Mouse (Mus musculus): ENCODE data around the gene Ascc1.

Ascc1 gene

DNA sequence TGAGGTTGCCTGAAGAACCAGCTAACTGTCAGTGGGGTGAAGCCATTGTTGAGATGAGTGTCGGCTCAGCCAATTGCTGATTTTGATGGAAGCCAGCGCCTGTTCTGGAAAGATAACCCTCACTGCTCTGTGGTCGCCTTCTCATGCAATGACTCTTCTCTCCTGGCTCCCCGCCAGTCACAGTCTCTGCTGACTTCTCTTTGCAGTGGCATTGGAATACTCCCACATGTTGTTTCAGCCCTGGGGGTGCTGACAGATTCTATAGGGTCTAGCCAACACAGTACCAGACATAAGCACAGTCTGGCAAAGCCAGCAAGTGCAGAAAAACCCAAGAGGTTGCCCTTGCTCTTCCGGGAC is 75.9 kb downstream of the Ascc1 start:
- DNase-seq (ENCODE audit: low read depth), result no peak

DNA sequence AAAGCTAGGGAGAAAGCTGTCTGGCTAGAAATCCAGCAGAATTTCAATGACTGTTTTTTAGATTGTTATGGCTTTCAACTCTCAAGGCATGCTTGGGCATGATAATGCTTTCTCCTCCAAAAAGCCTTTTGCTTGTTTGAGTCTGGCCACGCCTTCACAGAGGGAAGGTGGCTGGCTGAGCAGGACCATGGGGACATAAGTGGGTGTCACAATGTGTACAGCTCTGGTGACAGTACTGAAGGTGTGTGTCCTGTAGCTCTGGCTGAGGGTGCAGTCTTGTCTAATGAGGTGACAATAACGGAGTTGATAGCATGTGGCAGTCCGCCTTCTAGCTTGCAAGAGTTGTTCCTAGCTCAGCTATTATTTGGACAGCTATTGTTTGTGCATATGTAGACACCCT is 77.6 kb downstream of the Ascc1 start:
- no peak for DNase-seq (ENCODE audit: low read depth)

DNA sequence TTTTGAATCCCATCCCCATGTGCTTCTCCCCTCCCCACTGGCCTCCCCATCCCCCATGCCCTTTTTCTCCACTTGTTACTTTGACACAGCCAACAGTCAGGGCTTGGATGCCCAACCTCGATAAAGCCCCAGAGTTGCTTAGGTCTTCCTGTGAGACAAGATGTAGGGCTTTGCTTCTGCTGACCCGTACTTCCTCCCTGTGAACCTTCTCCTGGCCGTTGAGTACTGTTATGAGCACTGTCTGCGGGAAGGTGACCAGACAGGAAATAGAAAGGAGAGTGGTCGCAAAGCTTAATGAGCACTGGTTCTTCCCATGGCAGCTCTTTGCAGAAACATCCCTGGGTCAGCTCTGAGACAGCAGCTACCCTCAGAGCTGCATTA is 78.0 kb downstream of the Ascc1 start:
- DNase-seq (ENCODE audit: low read depth), result peak; percentile 67

DNA sequence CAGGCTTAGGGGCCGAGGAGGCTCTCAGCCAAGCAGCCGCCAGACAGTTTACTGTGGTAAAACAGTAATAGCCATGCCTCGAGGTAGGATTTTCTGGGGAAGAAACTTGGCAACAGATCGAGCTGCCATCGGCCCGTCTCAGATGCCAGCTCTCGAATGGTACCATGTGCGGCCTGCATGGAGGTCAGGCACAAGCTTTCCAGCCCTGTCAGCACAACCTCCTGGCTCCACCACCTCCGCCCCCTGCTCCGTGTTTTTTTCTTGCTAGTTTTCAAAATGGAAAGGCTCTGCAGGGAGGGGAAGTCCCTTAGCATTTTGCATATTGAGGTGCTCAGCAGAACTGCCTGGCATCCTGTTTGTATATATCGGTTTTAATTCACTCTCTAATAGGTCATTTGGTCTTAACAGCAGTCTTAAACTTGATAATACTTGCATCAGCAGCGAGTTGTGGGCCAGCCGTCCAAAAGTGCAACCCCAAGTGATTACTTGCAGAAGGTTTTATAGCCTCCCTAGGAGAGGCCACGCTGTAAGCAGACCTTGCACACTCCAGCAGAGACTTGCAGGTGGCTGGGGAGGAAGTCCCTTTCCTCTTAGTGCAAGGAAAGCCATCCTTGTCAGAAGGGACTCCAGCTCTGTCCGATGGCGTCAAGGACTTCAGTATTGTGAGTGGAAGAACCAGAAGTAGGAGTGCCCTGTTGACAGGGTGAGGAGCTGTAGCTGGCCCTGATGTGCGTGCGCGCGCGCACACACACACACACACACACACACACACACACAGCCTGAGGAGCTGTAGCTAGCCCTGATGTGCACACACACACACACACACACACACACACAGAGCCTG is 78.6 kb downstream of the Ascc1 start:
- DNase-seq (ENCODE audit: low read depth), result peak; percentile 86

DNA sequence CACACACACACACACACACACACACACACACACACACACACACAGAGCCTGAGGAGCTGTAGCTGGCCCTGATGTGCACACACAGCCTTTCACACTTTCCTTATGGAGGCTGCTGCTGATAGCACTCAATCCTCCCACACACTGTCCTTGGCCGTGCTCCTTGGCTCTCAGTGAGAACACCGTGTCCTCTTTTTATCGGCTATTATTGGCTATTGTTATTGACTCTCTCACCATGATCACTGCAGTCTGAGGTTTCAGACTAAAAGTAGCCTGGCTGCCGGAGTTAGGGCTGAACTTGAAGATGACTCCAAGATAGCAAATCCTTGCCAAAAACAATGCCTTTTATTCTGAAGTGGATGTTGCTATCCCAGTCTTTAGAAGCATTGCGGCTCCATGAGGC is 79.3 kb downstream of the Ascc1 start:
- peak; percentile 49 for DNase-seq (ENCODE audit: low read depth)

DNA sequence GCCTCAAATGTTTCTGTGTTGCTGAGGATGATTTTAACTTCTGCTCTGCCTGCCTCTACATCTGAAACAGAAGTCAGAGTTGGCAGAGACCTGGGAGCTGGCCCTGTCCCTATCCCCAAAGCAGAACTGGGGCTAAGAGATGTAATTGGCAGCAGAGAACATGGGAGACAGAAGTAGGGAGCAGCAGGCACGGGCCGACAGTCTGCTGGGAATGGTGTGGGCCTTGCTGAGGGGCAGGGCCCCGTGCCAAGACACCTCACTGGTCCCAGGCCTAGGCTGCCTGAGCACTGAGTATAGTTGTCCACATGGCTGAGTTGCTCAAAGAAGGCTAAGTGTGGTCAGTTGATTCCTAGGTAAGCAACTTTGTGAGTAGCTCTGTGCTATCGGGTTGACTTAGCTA is 81.5 kb downstream of the Ascc1 start:
- DNase-seq (ENCODE audit: low read depth), result no peak

DNA sequence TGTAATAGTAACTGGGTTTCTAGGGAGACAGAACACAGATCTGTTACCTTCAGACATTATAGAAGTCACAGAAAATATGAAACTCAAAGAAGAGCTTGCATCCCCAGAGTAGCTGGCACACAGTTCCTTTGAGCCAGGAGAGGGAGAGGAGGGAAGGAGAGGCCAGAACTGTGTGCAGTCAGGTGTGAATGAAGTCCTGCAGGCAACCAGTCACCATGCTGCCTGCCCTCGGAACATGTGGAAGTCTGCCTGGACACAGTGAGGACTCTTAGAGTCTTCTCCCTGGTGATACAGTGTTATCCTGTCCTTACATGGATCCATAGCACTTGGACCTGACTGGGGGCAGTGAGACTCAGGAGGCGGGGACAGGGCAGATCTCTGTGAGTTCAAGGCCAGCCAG is 89.7 kb downstream of the Ascc1 start:
- DNase-seq (ENCODE audit: low read depth), result no peak

DNA sequence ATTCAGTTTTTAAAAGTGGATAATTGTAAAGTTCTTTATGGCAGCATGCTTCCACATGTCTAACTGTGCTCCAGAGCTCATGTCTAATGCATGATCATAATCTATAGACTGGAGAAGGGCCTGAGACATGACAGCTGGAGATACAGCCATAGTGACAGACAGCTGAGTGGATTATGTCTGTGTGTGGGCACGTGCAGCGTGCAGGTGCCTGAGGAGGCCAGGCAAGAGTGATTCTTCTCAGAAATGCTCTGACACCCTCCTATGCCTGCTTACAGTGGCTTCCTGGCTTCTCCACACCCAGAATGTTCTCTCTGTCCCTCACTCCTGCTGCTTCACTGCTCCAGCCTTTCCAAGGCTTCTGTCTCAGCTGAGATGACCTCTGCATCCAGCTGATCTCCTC is 91.1 kb downstream of the Ascc1 start:
- no peak for DNase-seq (ENCODE audit: low read depth)

DNA sequence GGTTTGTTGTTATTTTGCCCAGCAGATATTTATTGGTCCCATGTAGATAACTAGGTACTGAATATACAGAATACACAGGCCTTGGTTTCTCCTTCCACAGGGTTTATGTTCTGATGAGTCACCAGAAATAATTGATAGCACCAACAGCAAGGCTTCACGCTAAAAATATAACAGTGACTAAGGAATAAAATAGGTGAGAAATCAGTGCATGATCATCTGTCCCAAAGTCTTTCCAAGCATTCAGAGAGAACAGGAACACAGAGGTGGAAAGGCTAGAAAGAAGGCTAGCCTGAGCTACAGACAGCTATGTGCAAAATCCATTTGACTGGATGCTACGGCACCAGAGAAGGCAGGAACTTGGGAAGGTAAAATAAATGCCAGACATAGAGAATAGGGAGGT is 93.0 kb downstream of the Ascc1 start:
- no peak for DNase-seq (ENCODE audit: low read depth)

DNA sequence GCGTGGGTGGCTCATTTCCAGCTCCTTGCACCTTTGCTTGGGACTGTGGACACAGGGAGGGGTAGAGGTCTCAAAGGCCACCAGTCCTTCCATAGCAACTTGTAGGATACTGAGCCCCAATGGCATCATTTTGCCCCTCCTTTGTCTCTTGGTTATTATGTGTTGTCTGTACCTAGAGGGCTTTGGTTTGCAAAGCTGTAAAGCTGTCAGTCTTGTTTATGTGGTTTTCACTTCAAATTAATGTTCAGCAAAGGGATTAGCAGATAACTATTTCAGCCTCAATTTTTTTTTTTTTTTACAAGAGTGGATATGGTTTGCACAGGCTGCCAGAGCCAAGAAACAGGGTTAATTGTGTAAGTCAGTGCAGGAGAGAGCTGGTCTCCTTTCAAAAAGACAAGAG is 93.7 kb downstream of the Ascc1 start:
- no peak for DNase-seq (ENCODE audit: low read depth)

DNA sequence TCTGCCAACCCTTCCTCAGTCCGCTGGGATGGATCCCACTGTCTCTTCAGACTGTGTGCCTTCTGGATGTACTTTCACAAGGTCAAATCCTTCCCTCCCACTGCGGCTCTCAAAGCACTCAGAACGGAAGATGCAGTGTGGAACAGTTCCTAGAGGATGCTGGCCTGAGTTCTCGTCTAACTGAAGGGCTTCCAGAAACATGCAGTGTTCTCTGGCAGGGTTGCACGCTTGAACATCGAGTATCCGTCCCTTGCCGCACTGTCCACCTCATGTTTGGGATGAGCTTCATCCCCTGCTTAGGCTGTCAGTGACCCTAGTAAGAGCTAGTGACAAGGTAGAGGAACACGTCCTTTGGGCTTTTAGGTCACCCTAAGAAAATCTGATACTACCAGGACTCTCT is 94.5 kb downstream of the Ascc1 start:
- no peak for DNase-seq (ENCODE audit: low read depth)

DNA sequence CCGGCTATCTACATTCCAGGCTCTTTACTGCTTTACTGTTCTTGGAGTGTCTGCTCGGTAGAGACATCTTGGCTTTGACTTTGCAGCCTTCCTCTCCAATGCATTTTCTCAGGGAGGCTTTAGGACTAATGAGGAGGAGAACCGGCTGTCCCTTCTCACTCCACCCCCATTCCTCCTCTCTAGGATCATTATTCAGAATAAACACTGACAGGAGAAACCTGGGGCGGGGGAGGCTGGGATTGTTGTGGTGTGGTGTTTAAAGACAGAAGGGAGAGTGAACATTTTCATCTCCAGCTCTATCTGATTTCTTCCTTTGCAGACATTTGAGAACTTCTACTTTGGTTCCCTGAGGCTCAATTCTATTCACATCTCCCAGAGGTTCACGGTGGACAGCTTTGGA is 95.2 kb downstream of the Ascc1 start:
- DNase-seq (ENCODE audit: low read depth), result no peak

DNA sequence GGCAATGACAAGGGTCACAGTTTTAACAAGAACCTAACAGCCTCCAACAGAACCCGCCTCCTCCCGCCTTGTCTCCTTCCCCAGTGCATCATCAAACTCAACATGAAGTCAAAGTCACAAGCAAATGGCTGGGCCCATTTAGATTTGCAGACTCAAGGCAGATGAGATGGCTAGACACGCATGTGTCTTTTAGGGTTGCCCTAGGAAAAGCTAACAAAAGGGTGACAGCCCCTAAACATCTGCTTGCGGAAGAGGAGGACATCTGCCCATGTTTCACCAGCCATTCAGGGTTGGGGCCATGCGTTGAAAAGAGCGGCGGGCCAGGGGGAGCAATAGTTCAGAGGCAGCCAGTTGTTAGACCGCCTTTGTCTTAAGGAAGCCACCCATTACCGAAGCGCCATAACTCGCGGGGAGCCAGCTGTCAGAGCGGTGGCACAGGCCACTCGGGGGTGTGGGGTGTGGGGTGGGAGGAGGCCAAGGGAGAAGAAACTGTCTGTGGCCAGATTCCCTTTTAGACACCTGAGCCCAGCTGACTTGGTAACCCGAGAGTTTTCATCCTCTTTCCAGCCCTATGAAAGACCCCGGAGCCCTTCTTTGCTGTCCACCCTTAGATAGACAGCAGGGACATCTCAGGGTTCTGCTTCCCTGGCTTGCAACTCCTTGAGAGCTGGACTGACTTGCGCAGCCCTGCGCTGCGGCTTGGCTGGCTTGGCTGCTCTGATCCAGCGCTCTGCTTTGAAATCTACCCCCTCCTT is 103.0 kb downstream of the Ascc1 start:
- DNase-seq (ENCODE audit: low read depth), result peak; percentile 18

DNA sequence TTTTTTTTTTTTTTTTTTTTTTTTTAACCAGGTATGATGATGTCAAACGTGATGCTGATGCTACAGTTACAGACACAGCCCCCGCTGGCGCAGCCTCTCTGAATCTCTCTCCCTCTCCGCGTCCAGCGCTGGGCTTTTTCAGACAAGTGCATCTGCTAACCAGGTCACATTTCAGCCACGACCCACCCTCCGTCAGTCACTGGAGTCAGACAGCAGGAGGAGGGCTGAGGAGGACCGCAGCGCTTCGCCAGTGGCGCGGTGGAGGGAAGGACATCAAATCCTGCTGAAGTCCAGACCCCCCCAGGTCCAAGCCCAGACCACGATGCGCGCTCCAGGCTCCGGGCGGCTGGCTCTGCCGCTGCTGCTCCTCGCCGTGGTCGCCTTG is 103.5 kb downstream of the Ascc1 start, which contains the start of gene Spock2:
Spock2 (plus strand) TSS at position 74 of the 385 bp plus-strand sequence.
- peak; percentile 68 for DNase-seq (ENCODE audit: low read depth)

DNA sequence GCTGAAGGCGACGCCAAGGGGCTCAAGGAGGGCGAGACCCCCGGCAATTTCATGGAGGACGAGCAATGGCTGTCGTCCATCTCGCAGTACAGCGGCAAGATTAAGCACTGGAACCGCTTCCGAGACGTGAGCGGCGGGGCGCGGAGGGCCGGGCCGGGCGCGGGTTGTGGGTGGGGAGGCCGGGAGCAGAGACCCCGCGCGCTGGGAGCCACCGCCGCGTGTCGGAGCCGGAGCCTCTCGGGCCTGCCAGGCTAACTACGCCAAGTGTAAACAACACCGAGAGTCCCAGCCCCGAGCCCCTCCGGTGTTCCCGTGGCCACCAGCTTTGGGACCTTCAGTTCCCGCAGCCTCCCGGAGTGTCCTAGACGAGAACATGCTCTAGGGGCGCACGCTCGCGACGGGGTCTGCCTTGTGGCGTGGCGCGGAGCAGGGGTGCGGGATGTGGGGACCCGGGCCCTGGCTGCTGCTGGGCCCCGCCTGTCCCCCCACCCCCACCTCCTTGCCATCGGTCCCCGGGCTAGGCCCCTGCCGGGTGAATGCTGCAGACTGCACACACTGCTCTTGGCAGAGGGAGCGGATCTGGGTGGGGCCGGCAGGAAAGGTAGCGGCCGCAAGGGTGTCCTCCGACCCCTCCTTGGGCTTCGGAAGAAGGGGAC is 104.1 kb downstream of the Ascc1 start:
- DNase-seq (ENCODE audit: low read depth), result peak; percentile 64

DNA sequence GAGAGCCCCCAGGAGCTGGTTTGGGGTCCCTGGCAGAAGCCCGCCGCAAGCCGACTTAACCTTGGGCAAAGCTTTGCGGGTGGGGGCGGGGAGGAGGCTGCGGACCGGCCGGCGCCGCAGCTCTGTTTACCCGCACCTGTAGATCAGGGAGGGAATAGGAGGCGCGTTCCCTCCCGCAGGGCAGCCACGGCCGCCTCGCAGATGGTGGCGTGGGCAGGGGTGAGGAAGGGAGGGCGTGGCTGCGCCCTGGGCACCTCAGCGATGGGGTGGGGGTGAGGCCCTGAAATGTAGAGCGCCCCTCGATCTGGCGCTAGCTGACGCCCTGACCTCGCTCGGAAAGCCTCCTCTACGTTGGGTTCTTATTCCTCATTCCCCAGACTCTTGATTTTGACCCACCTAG is 104.8 kb downstream of the Ascc1 start:
- peak; percentile 38 for DNase-seq (ENCODE audit: low read depth)

DNA sequence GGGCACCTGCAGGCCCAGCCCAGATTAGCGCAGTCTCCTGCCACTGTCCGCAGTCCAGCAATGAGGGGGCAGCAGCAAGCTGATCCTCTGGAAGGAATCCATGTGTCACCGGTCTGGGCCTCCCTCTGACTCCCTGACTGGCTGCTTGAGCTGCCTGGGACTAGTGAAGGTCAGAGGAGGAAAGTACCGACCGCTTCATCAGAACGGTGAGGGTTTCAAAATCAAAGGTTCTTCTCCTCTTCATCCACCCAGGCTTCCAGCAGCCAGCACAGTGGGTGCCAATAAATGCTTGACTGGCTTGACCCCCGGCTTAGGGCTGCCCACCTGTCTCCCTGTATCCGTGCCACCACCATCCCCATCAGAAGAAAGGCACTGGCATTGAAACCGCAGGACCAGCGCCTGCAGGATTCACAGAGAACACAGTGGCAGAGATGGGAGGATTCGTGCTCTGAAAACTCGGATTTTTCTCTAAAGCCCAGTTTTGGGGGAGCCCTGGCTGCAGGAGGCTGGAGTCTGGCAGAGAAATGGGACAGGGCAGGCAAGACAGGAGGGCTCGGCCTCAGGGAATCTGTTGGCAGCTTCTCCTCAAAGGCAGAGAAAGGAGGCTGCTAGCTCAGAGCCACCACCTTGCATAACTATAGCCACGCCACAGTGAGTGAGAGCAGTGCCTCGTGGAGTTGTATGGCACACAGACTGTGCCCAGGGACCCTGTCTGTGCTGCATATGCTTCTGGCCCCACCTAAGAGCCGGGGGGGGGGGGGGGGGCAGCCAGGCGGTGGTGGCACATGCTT is 105.9 kb downstream of the Ascc1 start:
- DNase-seq (ENCODE audit: low read depth), result no peak

DNA sequence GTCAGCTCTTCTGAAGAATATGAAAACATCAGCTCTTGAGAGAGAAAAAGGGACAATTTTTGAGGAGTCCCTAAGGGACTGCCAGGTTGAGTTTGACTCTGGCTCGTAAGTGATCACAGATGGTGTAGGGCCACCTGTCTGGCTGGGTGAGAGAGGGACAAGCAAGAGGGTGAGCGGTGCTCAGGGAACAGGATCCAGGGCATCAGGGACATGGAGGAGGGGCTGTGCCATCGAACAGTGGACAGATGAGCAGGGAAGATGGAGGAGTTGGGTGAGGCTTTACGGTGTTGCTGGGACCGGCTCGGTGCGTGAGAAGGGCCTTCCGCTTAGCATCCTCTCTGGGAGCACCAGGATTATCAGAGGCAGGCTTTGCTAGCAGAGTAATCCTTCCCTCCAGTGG is 106.7 kb downstream of the Ascc1 start:
- DNase-seq (ENCODE audit: low read depth), result no peak

DNA sequence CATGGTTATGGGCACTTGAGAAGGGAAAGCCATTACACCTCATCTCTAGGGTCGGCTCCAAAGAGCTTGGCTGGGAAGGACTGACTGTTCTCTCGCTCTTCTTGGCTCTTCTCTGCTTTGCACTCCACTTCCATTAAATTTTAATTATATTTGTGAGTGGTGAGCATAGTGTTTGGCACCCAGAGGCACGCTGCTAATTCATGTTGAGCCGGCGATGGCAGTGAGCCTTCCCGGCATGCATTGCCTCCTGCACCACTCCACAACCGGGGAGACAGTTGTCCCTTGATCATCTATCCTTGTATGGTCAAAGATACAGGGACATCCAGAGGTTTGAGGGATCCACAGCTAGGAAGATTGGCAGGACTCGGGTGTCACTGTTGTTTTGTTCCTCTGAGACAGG is 107.4 kb downstream of the Ascc1 start:
- DNase-seq (ENCODE audit: low read depth), result no peak

DNA sequence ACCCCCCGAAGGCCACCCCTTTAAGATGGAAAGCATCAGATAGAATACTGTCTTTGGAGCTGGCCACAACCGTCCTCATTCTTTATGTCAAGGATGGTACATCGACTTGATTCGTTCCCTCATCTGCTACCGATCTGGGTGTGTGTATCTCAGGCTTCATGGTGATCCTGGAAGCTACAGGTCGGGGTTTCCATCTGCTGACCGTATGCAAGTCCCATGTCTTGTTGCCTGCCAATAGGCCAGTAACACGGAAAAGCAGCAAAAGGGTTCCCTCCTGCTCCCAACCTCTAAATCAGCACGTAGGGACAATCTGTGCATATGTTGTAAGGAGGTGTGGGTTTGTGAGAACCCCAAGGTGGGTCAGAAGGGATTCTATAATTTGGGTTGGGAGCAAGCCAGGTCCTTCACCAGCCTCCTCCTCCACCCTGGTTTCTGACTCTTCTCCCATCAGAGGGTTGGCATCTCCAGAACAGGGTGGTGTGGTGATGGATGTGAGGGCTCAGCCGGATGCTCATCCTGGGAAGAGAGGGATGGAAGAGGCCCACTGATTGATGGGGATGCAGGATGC is 108.4 kb downstream of the Ascc1 start:
- no peak for DNase-seq (ENCODE audit: low read depth)

DNA sequence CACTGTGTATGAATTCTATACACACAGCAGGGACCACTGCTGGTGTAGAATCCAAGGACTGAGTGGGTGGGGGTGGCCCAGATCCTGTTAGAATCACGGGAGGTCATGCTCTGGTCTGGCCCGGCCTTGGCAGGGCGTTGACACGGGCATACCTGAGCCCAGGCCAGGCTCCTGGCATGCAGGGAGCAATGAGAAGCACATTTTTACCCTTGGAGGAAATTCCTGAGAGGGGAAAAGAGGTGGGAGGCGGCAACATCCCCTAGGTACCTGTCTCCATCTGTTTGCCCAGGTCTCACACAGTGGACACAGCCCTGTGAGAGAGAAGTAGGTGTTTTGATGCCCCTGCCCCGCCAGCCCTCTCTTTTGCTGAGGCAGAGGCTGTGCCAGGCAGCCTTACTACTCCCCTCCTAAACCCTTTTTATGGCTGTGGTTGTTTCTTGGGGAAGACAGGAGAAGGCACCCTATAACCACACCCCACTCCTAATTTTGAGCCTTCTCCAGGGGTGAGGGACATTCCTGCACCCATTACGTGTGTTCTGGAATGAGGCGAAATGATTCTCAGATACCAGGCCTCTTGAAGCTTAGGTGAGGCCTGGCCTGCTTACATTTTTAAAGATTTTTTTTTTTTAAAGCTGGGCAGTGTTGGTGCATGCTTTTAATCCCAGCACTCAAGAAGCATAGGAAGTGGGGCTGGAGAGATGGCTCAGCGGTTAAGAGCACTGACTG is 111.5 kb downstream of the Ascc1 start:
- no peak for DNase-seq (ENCODE audit: low read depth)
